Mouse (Mus musculus): ENCODE measurements around the gene Ebf4. TPM values are rescaled to one million over a fixed set of nuclear protein-coding genes. Genes with fewer than 3 reads are reported as not detected.
A peak's percentile ranks its signal among the peaks of the same experiment; 100 is the strongest.

The Ebf4 gene
- polyA plus RNA-seq, 1 experiment from 2014 or later, result 1.1 TPM

GRCm38 (mm10) chr2:130262398-130262797 lies 32.6 kb upstream of the Ebf4 start:
- H3K27ac ChIP-seq (replicated peaks), result no peak overlapping the region
- no peaks in the 10 kb centered on the region for H3K27me3 ChIP-seq (ENCODE audit: control insufficient read depth, insufficient read depth, low read length)
- no peak for DNase-seq (ENCODE audit: low spot score)
- ATAC-seq (ENCODE audit: low FRiP score, low TSS enrichment), result no peak
- H3K9ac ChIP-seq (ENCODE audit: low read length), result no peak overlapping the region
- WGBS, result 41% methylated on average over 2 of the region's 2 CpGs
- no peaks in the 10 kb centered on the region for H3K9me3 ChIP-seq (ENCODE audit: control insufficient read depth, low read length)
- no peak for TF ChIP-seq CTCF (IDR thresholded peaks at IDR 0.05; ENCODE audit: low read depth)
- no peak for TF ChIP-seq EP300 (optimal IDR thresholded peaks at IDR 0.05)
- no peak overlapping the region for H3K4me2 ChIP-seq (replicated peaks; ENCODE audit: low read depth)
- H3K36me3 ChIP-seq (ENCODE audit: control insufficient read depth, insufficient read depth, low read length), result no peaks in the 10 kb centered on the region
- no peaks in the 10 kb centered on the region for H3K4me1 ChIP-seq (replicated peaks; ENCODE audit: control insufficient read depth, insufficient read depth)
- H3K4me3 ChIP-seq (ENCODE audit: low read depth, low read length), result no peak overlapping the region

- no peak overlapping the region for H3K4me2 ChIP-seq (replicated peaks; ENCODE audit: low read depth)
- H3K27me3 ChIP-seq (ENCODE audit: control insufficient read depth, insufficient read depth, low read length), result no peaks in the 10 kb centered on the region
- no peak overlapping the region for H3K9ac ChIP-seq (ENCODE audit: low read length)
- H3K4me1 ChIP-seq (replicated peaks; ENCODE audit: control insufficient read depth, insufficient read depth), result no peaks in the 10 kb centered on the region
- DNase-seq (ENCODE audit: low spot score) (no peak), ATAC-seq (ENCODE audit: low FRiP score, low TSS enrichment) (0 out of 2 replicates have a peak, but pooled peaks have one; percentile 56)
- 83% methylated on average over 1 of the region's 1 CpGs for WGBS
- H3K4me3 ChIP-seq (ENCODE audit: low read depth, low read length), result no peak overlapping the region
- no peaks in the 10 kb centered on the region for H3K36me3 ChIP-seq (ENCODE audit: control insufficient read depth, insufficient read depth, low read length)
- H3K9me3 ChIP-seq (ENCODE audit: control insufficient read depth, low read length), result no peaks in the 10 kb centered on the region
- no peak overlapping the region for H3K27ac ChIP-seq (replicated peaks)
- TF ChIP-seq EP300 (optimal IDR thresholded peaks at IDR 0.05) (no peak), CTCF (IDR thresholded peaks at IDR 0.05; ENCODE audit: low read depth) (no peak)
Observed at GRCm38 (mm10) chr2:130265520-130265919, 29.4 kb upstream of the Ebf4 start.

- Histone ChIP-seq H3K27ac (replicated peaks) (no peak overlapping the region), H3K9ac (ENCODE audit: low read length) (no peak overlapping the region), H3K4me2 (replicated peaks; ENCODE audit: low read depth) (no peak overlapping the region), H3K9me3 (ENCODE audit: control insufficient read depth, low read length) (no peaks in the 10 kb centered on the region), H3K27me3 (ENCODE audit: control insufficient read depth, insufficient read depth, low read length) (no peaks in the 10 kb centered on the region), H3K36me3 (ENCODE audit: control insufficient read depth, insufficient read depth, low read length) (no peaks in the 10 kb centered on the region), H3K4me1 (replicated peaks; ENCODE audit: control insufficient read depth, insufficient read depth) (no peaks in the 10 kb centered on the region), H3K4me3 (ENCODE audit: low read depth, low read length) (no peak overlapping the region)
- WGBS, result 56% methylated on average over 7 of the region's 7 CpGs
- TF ChIP-seq CTCF (IDR thresholded peaks at IDR 0.05; ENCODE audit: low read depth) (peak; percentile 36), EP300 (optimal IDR thresholded peaks at IDR 0.05) (no peak)
- no peak for DNase-seq (ENCODE audit: low spot score)
- no peak for ATAC-seq (ENCODE audit: low FRiP score, low TSS enrichment)
Observed at GRCm38 (mm10) chr2:130268074-130268473, 26.9 kb upstream of the Ebf4 start.

- peak overlapping the region; percentile 81 for H3K4me2 ChIP-seq (replicated peaks; ENCODE audit: low read depth)
- H3K9me3 ChIP-seq (ENCODE audit: control insufficient read depth, low read length), result no peaks in the 10 kb centered on the region
- 1% methylated on average over 14 of the region's 14 CpGs for WGBS
- TF ChIP-seq EP300 (optimal IDR thresholded peaks at IDR 0.05) (no peak), CTCF (IDR thresholded peaks at IDR 0.05; ENCODE audit: low read depth) (no peak)
- peak overlapping the region; percentile 70 for H3K27ac ChIP-seq (replicated peaks)
- peak overlapping the region; percentile 83 for H3K4me3 ChIP-seq (ENCODE audit: low read depth, low read length)
- DNase-seq (ENCODE audit: low spot score) (no peak), ATAC-seq (ENCODE audit: low FRiP score, low TSS enrichment) (no peak; the same call in 1 of the 2 replicates)
- H3K9ac ChIP-seq (ENCODE audit: low read length), result peak overlapping the region; percentile 86
- no peaks in the 10 kb centered on the region for H3K27me3 ChIP-seq (ENCODE audit: control insufficient read depth, insufficient read depth, low read length)
- peaks cover 7% of the 10 kb centered on the region; the same call in 1 of the 2 replicates for H3K4me1 ChIP-seq (replicated peaks; ENCODE audit: control insufficient read depth, insufficient read depth)
- peaks cover 11% of the 10 kb centered on the region for H3K36me3 ChIP-seq (ENCODE audit: control insufficient read depth, insufficient read depth, low read length)
Observed at GRCm38 (mm10) chr2:130273732-130274131, 21.2 kb upstream of the Ebf4 start.

- Histone ChIP-seq H3K36me3 (ENCODE audit: control insufficient read depth, insufficient read depth, low read length) (peaks cover 13% of the 10 kb centered on the region), H3K27ac (replicated peaks) (peak within 1 kb of the TSS; percentile 88), H3K4me1 (replicated peaks; ENCODE audit: control insufficient read depth, insufficient read depth) (peaks cover 7% of the 10 kb centered on the region; the same call in 1 of the 2 replicates), H3K9ac (ENCODE audit: low read length) (peak within 1 kb of the TSS; percentile 86), H3K4me3 (ENCODE audit: low read depth, low read length) (peak within 1 kb of the TSS; percentile 83), H3K4me2 (replicated peaks; ENCODE audit: low read depth) (peak within 1 kb of the TSS; percentile 81), H3K27me3 (ENCODE audit: control insufficient read depth, insufficient read depth, low read length) (no peaks in the 10 kb centered on the region), H3K9me3 (ENCODE audit: control insufficient read depth, low read length) (no peaks in the 10 kb centered on the region)
- under 1% methylated on average over 68 of the region's 68 CpGs for WGBS
- TF ChIP-seq EP300 (optimal IDR thresholded peaks at IDR 0.05) (no peak), CTCF (IDR thresholded peaks at IDR 0.05; ENCODE audit: low read depth) (peak; percentile 37)
- peak; percentile 98 for ATAC-seq (ENCODE audit: low FRiP score, low TSS enrichment)
- DNase-seq (ENCODE audit: low spot score), result peak; percentile 99
Observed at GRCm38 (mm10) chr2:130274149-130274861, 20.7 kb upstream of the Ebf4 start, which contains the start of gene Nop56. Gene Nop56, plus strand, starts transcription at chr2:130274430.

GRCm38 (mm10) chr2:130274862-130275261 lies 20.1 kb upstream of the Ebf4 start:
- Histone ChIP-seq H3K4me3 (ENCODE audit: low read depth, low read length) (peak overlapping the region; percentile 83), H3K9me3 (ENCODE audit: control insufficient read depth, low read length) (no peaks in the 10 kb centered on the region), H3K4me1 (replicated peaks; ENCODE audit: control insufficient read depth, insufficient read depth) (peaks cover 7% of the 10 kb centered on the region; the same call in 1 of the 2 replicates), H3K9ac (ENCODE audit: low read length) (peak overlapping the region; percentile 86), H3K36me3 (ENCODE audit: control insufficient read depth, insufficient read depth, low read length) (peaks cover 19% of the 10 kb centered on the region), H3K4me2 (replicated peaks; ENCODE audit: low read depth) (peak overlapping the region; percentile 81), H3K27me3 (ENCODE audit: control insufficient read depth, insufficient read depth, low read length) (no peaks in the 10 kb centered on the region), H3K27ac (replicated peaks) (no peak overlapping the region)
- no peak for ATAC-seq (ENCODE audit: low FRiP score, low TSS enrichment)
- DNase-seq (ENCODE audit: low spot score), result no peak
- WGBS, result 1% methylated on average over 10 of the region's 10 CpGs
- TF ChIP-seq EP300 (optimal IDR thresholded peaks at IDR 0.05) (no peak), CTCF (IDR thresholded peaks at IDR 0.05; ENCODE audit: low read depth) (no peak)

All from stomach, postnatal 0 days (tissue).